Mouse (Mus musculus): ENCODE measurements around the gene Slc39a5.

GRCm38 (mm10) chr10:128438675-128439279 lies 37.7 kb upstream of the Slc39a5 start:
- TF ChIP-seq CTCF (IDR thresholded peaks at IDR 0.05; ENCODE audit: borderline replicate concordance, control insufficient read depth, extremely low read depth, insufficient read depth, low read length, poor library complexity) (no peak), POLR2A (IDR thresholded peaks at IDR 0.05; ENCODE audit: control insufficient read depth, extremely low read depth, insufficient read depth, low read length, poor library complexity) (no peak)
